Mouse (Mus musculus): ENCODE data around the gene Tceanc2.

The Tceanc2 gene

DNA sequence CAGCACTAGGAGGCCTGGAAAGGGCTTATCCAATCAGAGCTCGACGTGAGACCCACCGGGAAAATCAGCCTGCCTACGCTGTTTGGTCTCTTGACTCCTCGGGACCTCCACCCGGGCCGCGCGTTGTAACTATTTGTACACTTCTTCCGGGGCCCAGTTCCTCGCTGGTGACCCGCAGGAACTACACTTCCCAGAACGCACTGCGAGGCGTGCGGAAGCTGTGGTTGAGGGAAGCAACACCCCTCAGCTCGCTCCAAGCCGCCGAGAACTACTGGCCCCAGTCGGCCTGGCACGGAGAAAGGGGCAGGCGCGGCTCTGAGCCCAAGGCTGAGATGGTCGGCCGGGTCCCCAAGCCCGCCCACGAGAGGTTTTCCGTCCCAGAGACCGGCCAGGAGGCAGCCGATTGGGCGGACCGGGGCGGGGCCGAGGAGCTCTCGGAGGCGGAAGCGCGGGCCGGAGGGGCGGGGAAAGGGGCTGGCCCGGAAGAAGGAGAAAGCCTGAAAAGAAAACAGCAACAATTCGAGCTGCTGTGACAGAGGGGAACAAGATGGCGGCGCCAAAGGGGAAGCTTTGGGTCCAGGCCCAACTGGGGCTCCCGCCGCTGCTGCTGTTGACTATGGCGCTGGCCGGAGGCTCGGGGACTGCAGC is 610 bp downstream of the Tceanc2 start, which contains the start of gene Tmem59:
TSS of gene Tmem59 (plus strand) at position 218 of the 648 bp plus-strand sequence.
- DNase-seq: peak; percentile 98

DNA sequence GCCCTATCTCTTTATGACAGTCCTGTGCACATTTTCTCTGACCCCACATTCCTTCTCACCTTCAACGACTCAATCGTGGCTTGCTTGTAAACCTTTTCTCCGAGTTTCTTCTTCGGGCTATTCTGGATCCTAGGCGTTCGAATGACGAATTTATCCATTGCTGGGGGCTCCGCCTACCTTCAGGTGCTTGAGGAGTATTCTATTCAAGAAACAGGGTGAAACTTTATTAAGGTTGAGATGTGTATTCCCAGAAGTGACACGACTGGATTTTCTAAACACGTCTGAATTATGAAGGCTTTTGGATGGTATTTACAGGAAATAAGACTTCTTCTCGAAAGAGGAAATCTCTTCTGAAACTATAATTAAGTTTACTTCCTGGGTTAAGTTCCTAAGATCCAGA is 1.4 kb downstream of the Tceanc2 start:
- DNase-seq: no peak

DNA sequence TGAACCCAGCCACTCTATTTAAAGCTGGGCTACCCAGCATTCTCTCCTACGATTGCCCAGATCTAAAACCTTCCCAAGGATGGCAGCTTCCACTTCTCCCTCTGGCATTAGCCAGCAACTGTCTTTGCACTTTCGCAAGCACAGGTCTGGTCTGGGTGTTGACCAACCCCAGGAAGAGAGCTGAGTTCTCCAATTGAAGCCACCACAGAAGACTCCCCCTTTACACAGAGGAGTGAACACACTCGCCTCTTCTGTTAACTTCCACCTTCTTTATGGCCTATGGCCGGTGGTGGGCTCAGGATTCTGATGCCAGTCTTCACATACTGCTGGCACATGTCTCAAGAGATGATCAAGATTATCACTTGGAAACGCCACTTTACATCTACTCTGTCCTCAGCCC is 11.1 kb downstream of the Tceanc2 start:
- DNase-seq: no peak

DNA sequence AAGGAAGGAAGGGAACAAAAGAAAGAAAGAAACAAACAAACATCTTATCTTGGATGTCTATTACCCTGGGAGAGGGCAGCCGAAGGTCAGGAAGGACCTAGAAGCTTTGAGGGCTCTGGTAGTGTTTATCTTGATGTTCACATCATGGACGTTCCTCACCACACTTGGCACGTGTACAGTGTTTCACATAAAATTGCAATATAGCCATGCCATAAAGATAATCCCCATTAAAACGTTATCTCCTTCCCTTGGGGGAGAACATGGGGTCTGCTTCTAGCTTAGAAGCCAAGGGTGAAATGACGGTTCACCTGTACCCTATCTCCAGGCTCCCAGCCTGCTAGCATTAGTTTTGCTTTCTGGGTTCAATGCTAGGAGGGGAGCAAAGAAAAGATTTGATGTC is 12.2 kb downstream of the Tceanc2 start:
- DNase-seq: no peak

DNA sequence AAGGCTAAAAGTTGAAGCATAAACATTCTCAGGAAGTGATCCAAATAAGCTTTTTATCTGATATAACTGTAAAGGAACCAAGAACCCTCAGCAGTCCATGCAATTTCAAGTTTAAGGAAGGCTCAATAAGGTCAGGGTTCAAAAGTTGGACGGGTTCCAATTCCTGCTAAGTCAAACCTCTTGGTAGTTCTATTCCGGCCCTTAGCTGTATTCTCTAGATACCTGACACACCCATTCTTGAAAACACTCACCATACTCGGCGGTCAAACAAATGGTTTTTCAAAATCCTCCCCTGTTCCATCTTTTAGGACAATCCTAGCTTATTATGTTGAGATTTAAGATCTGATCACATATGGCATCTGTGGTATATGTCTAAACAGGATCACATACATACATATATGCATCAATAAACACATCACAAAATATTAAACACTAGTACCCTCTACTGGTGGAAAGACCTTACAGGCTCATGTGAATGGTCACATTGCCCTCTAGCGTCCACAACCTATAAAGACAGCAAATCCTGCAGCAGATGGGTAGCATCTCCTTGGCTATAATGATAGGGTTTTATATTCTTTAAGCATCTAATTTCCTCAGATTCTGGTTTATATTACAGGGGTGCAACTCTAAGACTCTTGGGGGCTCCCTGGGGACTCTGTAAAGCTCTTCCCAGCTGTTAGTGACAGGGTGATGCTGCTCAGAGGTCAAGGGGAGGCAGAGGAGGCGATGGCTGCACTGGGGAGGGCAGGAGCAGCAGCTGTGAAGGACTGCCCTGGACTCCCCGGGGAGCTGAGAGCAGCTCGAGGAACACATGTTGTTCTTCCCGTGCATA is 14.9 kb downstream of the Tceanc2 start:
- DNase-seq: peak; percentile 84 to 86

DNA sequence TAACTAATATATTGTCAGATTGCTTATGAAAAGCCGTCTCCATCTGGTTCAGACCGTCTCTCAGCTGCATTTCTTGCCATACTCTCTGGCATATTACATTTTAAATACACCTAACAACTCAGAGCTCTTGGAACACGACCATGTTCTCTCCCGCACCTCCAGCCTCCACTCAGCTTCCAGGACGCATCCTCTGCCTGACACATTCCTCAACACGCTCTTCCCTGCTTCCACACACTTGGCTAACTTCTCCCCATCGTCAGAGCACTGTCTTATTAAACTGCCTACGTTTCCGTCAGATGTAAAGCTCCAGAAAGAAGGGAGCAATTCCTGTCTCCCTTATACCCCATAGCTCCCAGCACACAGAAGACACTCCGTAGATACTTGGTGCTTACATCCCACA is 15.6 kb downstream of the Tceanc2 start:
- DNase-seq: no peak

DNA sequence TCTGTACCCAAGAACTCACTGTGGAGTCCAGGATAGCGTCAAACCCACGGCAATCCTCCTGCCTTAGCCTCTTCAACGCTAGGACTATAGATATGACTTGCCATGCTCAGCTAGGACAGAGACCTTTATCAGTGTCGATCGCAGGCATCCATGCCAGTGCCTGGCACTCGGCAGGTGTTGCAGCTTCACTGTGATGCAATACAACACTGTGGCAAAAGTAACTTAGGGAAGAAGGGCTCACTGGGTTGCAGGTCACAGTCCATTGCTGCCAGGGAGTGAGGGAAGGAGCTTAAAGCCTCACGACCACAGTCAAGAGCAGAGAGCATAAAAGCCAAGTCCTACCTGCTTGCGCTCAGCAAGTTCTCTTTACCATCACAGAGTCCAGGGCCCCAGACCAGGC is 18.7 kb downstream of the Tceanc2 start:
- no peak for DNase-seq

DNA sequence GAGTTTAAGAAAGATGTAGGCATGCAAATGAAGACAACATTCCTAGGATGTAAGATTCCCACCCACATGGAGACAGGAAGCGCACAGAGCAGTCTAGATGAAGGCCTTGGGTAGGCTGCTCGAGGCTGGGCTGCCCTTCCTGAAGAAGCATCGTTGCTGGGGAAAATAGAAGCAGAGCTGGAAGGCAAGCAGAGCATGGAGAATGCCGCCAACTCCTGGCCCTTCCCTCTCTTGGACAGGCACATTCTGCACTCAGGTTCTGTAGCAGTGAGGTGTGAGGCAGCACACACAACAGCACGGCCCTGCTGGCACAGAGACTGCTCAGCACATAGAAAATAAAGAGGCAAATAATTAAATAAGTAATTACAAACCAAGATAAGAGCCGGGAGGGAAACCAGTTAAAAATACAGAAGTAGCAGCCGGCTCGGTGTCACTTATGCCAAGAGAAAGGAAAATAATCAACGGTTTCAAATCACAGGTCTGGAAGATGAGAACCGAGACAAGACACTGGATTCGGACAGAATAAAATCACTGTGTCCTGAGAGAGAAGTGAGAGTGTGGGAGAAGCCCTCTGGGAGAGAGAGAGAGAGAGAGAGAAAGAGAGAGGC is 19.6 kb downstream of the Tceanc2 start:
- DNase-seq: no peak

DNA sequence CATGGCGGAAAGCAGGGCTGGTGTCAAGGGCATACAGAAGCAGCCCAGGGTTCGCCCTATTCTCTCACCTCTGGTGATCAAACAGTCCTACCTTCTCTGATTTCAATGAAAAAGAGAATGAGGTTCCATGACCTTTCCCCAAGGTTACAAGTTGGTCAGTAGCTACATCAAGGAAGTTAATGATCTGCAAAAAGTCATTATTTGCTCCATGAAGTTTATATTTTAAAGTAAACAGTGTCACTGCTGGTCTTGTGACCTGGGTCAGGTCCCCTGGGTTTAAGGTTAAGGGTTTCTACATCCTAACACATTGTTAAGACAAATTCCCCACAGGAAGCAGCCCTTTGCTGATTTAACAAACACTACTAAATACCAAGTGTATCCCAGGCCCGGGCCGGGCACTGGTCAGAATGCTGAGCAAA is 21.9 kb downstream of the Tceanc2 start:
- DNase-seq: no peak

DNA sequence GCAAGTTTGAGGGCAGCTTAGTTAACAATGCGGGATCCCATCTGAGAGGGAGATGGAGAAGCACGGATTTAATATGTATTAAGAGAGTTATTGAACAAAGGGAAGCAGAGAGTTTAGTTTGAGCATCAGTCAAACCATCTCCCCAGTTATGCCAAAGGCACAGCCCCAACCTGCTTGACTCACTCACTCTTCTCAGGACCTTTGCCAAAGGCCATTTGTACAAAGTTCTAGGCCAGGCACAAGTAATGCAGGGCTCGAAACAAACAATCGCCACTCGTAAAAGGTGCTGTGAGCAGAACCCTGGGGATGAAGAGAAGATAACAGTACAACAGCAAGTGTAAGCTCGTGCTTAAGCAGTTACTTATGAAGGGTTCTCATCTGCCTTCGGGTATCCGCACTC is 26.3 kb downstream of the Tceanc2 start:
- DNase-seq: no peak

DNA sequence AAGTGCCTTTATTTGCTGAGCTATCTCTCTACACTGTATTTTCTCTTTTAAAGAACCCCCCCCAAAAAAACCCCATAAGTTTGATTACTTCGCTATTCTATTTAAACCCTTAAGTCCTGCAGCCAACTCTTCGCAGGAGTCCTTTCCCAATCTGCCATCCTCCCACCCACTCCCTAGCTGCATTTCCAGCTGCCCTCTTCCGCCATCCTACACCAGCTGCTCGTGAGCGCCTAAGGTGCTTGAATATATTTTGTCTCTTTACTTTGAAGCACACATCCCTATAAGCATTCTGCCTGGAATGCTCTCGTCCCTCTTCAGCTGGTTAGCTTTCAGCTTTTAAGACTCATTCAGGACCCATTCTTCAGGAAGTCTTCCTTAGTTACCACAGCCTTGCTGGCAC is 27.9 kb downstream of the Tceanc2 start:
- no peak for DNase-seq

DNA sequence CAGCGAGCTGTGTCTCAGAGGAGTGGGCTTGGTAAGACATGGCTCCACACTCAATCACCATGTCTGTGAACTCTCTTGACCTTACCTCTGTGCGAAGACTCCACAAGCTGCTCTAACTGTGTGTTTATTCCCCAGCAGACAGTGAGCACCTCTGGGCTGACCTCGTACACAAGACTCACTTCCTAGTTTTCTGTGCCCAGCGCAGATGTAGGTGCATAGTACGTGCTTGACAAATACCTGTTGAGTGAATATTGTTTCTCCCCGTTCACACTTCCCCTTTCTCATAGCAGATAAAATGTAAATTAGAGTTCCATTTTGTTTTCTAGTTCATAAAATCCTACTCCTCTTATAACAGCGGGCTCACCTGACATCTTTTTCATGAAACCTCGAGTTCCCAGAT is 35.4 kb downstream of the Tceanc2 start:
- no peak for DNase-seq

DNA sequence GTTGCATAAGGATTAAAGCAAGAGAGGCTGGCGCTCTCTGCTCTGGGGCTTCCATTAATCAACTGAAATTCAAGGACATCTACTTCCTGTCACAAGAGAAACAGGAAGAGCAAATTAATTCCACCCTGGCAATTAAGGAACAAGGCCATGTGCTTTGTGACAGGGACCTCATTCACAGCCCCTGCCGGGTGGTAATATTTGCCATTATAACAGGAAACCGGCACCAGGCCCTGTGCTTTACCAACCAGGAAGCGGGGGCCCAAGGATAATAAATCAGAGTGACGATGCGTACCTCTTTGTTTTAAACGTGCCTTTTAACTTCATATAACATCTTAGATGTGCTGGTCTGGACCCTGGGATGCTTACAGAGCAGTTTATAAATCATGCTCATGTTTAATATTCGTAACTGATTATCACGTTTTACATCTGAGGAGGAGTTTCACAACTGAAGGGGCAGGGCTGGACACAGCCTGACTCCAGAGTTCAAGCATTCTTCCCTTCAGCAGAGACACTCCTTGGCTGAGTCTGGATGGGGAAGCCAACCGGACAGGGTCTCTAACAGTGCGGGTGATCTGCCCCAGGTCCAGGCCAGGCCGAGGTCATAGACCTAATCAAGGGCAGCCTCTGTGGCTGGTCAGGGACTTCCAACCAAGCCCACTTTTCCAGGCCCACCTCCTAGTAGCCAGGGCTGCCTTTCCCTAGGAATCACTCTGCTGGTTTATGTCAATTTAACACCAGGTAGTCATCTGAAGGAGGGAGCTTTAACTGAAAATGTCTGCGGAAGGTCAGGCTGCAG is 38.9 kb downstream of the Tceanc2 start:
- no peak for DNase-seq

DNA sequence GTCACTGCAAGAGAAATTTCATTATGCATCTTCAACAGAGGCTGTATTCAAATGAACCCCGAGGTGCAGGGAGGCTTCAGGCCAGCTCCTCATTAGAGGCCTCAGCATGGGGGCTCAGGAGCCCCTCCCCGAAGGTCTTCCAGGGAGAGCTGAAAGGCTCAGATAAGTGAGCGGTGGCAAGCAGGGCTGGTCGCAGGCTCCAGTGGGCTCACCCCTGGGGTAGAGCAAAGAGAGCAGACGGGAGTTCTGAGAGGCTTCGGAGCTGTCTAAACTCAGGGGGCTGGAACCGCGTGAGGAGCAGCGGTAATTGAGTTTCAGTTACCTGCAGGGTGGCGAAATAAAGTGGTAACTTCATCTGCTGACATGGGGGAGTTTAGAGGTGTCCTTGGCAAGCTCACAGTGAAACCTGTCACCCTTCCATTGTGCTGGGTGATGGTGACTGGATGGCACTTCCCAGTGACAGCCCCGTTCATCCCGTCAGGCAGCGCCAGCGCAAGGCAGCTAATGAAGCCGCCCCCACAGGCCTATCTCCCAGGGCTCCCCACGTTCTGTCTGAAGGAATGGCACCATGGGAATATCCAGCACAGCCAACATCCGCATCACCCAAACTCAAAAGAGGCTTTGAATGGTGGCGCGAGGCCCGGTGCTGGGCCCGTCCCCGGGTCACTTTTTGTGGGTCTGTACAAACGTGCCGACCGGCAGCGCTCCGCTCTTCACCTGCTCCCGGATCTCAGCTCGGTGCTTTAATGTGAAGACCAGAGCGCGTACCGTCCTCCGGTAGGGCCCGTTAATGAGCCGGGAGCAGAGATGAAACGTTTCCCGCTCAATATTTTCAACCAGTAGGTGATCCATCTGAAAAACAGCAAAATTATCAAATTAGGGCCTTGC is 39.7 kb downstream of the Tceanc2 start:
- DNase-seq: no peak

DNA sequence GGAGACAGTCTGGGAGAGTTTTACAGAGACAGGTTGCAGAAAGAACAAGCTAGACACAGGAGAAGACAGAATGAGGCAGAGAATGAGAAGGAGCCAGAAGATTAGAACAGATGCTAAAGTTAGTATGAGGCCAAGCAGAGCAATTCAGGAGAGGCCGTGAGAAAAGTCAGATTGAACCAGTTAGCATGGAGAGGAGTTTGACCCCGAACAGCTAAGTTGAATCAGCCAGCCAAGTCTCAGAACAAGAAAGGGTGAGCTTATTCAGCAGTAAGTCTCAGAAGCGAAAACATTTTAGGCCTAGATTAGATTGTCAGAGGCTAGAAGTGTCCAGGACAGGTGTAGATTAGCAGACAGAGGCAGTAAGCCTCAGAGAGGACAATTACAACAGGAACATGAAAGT is 42.4 kb downstream of the Tceanc2 start:
- DNase-seq: no peak

DNA sequence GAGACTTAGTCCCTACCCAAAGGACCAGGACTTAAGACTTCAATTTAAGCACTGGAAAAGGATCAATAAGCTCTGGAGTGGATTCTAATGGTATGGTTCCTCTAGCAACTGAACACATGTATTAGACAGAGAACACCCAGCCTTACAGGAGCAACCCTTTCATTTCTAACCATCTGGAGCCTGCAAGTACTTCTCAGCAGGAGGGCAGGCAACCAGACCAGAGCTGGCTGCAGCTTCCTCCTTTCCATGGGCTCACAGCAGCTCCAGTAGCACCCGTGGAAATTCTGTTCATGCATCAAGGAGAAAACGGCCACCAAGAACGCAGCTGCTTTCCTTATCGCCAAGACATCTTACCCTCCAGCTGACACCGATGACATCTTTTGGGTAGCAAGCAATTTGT is 43.3 kb downstream of the Tceanc2 start:
- DNase-seq: no peak

DNA sequence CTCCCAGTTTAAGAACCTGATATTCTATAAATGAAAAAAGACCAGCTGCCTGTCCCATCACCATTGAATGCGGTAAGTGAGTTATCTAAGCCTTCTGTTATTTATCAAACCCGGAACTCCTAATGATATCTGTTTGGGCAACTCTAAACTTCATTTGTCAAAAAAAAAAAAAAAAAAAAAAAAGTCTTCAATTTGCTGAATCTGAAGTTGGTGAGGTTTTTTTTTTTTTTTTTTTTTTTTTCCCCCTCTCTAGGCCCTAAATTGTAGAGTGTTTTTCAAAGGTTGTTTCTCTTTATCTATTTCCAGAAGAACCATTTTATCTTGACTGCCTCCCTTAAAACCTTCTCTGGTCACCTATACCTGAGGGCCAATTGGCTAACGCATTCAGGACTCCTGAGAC is 44.0 kb downstream of the Tceanc2 start:
- no peak for DNase-seq

DNA sequence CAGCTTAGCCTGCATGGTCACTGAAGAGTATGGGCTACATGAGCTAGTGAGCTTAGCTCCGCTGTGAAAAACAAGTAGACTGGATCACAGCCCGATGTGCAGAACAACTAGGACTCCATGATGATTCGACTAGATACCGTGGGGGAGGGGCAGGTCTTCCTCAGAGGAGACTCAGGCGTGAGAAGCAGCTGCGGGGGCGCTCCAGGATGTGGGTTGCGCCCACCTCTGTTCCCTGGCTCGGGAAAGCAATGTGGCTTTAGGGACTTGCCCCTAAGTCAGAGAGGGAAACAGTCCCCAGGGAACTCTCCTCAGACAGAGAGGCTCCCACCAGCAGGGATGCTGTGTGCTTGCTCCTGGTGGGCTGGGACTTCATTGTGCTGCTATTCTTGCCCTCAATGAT is 48.4 kb downstream of the Tceanc2 start:
- peak in 1 of 2 experiments; percentile 39 for DNase-seq

DNA sequence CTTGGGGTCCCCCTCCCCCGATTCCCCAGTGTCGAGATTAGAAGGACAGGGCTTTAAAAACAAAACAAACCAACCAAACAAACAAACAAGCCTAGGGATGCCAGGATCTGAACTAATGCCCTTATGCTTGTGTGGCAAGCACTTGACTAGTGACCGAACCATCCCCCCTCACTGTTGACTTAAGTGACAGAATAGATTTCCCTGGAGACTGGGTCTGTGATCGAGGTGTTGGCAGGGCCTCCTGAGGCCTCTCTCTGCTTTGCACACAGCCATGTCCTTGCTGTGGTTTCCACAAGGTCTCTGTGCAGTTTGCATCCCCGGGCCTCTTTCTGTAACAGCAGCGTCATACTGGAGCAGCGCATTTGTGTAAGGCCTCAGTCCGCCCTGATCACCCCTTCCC is 49.5 kb downstream of the Tceanc2 start:
- DNase-seq: no peak

DNA sequence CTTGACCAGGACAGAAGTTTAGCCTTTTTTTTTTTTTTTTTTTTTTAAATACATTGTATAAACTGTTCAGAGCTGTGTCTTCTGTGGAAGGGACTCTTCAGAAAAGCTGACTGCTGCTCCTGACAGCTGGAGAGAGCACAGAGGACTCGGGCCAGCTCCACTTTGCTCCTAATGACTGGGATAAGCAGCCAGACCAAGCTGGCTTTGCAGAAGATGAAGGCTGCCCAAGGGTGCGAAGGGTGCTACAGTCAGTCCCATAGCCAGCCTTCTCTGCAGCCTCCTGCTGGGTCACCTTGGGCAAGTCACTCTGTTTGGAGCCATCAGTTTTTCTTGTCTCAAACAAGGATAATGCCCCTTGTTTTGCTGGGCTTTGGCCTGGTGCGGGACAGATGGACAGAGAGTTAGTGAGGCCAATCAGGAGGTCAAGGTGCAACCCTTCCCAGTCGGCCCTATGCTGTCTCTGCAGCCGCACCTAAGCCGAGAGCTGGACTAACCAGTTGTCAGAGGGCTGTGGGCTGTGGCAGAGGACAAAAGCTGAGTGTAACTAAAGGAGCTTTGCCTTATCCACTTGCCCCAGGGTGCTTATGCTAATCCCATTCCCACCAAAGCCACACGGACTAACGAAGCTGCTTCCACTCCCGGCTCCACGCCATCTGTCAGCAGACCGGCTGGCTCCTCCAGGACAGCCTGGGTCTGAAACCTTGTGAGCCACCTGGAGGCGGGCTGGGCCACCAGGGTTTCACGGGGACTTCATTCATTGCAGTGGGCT is 50.8 kb downstream of the Tceanc2 start:
- peak; percentile 72 for DNase-seq

DNA sequence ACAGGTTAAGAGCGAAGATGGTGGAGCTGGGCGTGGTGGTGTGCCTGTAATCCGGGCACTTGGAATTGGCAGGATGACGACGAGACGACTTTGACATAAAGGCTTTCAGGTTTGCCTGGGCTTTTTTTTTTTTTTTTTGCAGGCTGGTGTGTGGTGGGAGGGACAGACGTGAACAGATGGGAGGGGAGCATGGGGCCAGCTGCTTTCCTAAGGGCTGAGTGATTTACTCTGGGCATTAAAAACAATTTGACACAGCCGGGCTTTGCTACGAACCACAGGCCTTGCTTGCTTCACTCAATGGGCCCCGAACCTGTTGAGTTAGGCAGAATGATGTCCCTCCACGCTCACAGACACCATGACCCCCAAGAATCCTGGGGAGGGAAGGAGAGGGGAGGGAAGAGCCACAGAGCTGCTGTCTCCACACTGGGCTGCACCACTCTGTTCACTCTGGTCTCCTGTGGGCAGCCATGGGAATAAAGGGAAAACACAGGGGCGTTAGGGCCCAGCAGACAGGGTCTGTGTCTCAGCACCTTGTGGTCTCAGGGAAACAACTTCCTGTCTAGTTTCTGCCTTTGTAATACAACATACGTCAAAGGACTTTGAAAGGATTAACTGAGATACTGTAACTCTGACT is 51.9 kb downstream of the Tceanc2 start:
- DNase-seq: no peak

All from cerebellum, postnatal 14 days (tissue).